Comparison of ENCODE assay signal across 8 mouse cellular contexts in genomic region chr2:180042858-180043515, GRCm38 (mm10). TPM values are rescaled to one million over a fixed set of nuclear protein-coding genes. Genes with fewer than 3 reads are reported as not detected.
A peak's percentile ranks its signal among the peaks of the same experiment; 100 is the strongest.
DNase-seq lines count a peak whose midpoint lies in the region; ATAC-seq and TF ChIP-seq lines count a peak whose summit lies in the region.

No protein-coding gene starts in this region.

- H3ac ChIP-seq in myocyte (ENCODE audit: control insufficient read depth, insufficient read length): peak overlapping the region; percentile 80

- DNase-seq in urinary bladder, adult 18-20 months (ENCODE audit: low spot score in 2 of 2): peak; percentile 14 to 49
- no peak for DNase-seq in urinary bladder, postnatal 10 days (ENCODE audit: low spot score)
- DNase-seq in cerebellum, postnatal 4 days (ENCODE audit: low spot score in 2 of 2): peak; percentile 53 to 70
- peak; percentile 59 for DNase-seq in gastrocnemius, postnatal 14 days
- DNase-seq in liver, adult 2 months (ENCODE audit: extremely low read depth, low read depth, low spot score): peak; percentile 26

- H3K9ac ChIP-seq in kidney, embryonic 14.5 days (ENCODE audit: low read depth, low read length): peak overlapping the region; percentile 95
- peak overlapping the region; percentile 97 for H3K9ac ChIP-seq in liver, adult 2 months (ENCODE audit: low read depth, low read length)
- H3K9ac ChIP-seq in stomach, embryonic 15.5 days: peak overlapping the region; percentile 85

- H3K27ac ChIP-seq in kidney, embryonic 14.5 days (ENCODE audit: low read depth, low read length): peak overlapping the region; percentile 85
- H3K27ac ChIP-seq in liver, adult 2 months (replicated peaks; ENCODE audit: insufficient read depth, low read depth, low read length): no peak overlapping the region; the same call in 1 of the 2 replicates
- peak overlapping the region; percentile 86 for H3K27ac ChIP-seq in stomach, embryonic 15.5 days

- no peak for TF ChIP-seq POLR2A in liver, adult 2 months (IDR thresholded peaks at IDR 0.05; ENCODE audit: extremely low read depth, insufficient read depth, low read length)
- TF ChIP-seq POLR2A in myocyte (IDR thresholded peaks at IDR 0.05; ENCODE audit: insufficient read length, low read depth): no peak

- no peaks in the 10 kb centered on the region for H3K27me3 ChIP-seq in kidney, embryonic 14.5 days (ENCODE audit: control insufficient read depth, insufficient read depth, low read length)
- no peaks in the 10 kb centered on the region for H3K27me3 ChIP-seq in liver, adult 2 months (ENCODE audit: control insufficient read depth, insufficient read depth, low read length)
- no peaks in the 10 kb centered on the region for H3K27me3 ChIP-seq in myocyte (ENCODE audit: control insufficient read depth, insufficient read depth, insufficient read length)
- no peaks in the 10 kb centered on the region for H3K27me3 ChIP-seq in stomach, embryonic 15.5 days (replicated peaks)

- H3K79me2 ChIP-seq in liver, adult 2 months (ENCODE audit: control insufficient read depth, insufficient read depth, low read length): peaks cover 28% of the 10 kb centered on the region
- H3K79me2 ChIP-seq in myocyte (ENCODE audit: control insufficient read depth, insufficient read depth): peaks cover 54% of the 10 kb centered on the region

- H3K4me1 ChIP-seq in kidney, embryonic 14.5 days (ENCODE audit: control insufficient read depth, insufficient read depth, low read length): peaks cover 23% of the 10 kb centered on the region
- peaks cover 10% of the 10 kb centered on the region for H3K4me1 ChIP-seq in liver, adult 2 months (ENCODE audit: control insufficient read depth, insufficient read depth, low read length)
- H3K4me1 ChIP-seq in stomach, embryonic 15.5 days: peaks cover 19% of the 10 kb centered on the region

- peak overlapping the region; percentile 99 for H3K4me3 ChIP-seq in kidney, embryonic 14.5 days (ENCODE audit: low read length)
- H3K4me3 ChIP-seq in liver, adult 2 months (ENCODE audit: insufficient read depth, low read depth, low read length): peak overlapping the region; percentile 81
- peak overlapping the region; percentile 71 for H3K4me3 ChIP-seq in myocyte
- peak overlapping the region; percentile 90 for H3K4me3 ChIP-seq in stomach, embryonic 15.5 days (replicated peaks)

- under 1% methylated on average over 65 of the region's 66 CpGs for WGBS in kidney, embryonic 14.5 days
- WGBS in liver, adult 2 months: 1% methylated on average over 65 of the region's 66 CpGs
- under 1% methylated on average over 62 of the region's 66 CpGs for WGBS in stomach, embryonic 15.5 days

- intact Hi-C loops in gastrocnemius, postnatal 14 days (cut with DNase I; ENCODE audit: low total_unique reads): no loop called here

- H3K36me3 ChIP-seq in kidney, embryonic 14.5 days (ENCODE audit: control insufficient read depth, insufficient read depth, low read length): peaks cover 13% of the 10 kb centered on the region
- peaks cover 10% of the 10 kb centered on the region for H3K36me3 ChIP-seq in liver, adult 2 months (ENCODE audit: control insufficient read depth, insufficient read depth, low read length)
- H3K36me3 ChIP-seq in myocyte (ENCODE audit: control insufficient read depth, insufficient read depth): peaks cover 10% of the 10 kb centered on the region
- peaks cover 9% of the 10 kb centered on the region for H3K36me3 ChIP-seq in stomach, embryonic 15.5 days

- peak overlapping the region; percentile 62 for H3K4me2 ChIP-seq in kidney, embryonic 14.5 days (replicated peaks; ENCODE audit: low read depth, low read length)
- H3K4me2 ChIP-seq in myocyte (ENCODE audit: low read depth): peak overlapping the region; percentile 98
- H3K4me2 ChIP-seq in stomach, embryonic 15.5 days: peak overlapping the region; percentile 97

- H3K9me3 ChIP-seq in kidney, embryonic 14.5 days (ENCODE audit: control insufficient read depth, low read length): no peaks in the 10 kb centered on the region
- no peaks in the 10 kb centered on the region for H3K9me3 ChIP-seq in stomach, embryonic 15.5 days

- TF ChIP-seq CTCF in liver, adult 2 months (IDR thresholded peaks at IDR 0.05; ENCODE audit: low read depth, low read length): no peak

- peak; percentile 75 for ATAC-seq in kidney, embryonic 14.5 days (ENCODE audit: low FRiP score, low TSS enrichment)
- no peak; the same call in 1 of the 2 replicates for ATAC-seq in stomach, embryonic 15.5 days (ENCODE audit: insufficient read depth, low FRiP score, low read depth)

TF ChIP-seq in myocyte, 11 proteins besides CTCF, POLR2A, EP300 and RAD21:
- TF ChIP-seq POLR2AphosphoS2 (IDR thresholded peaks at IDR 0.05; ENCODE audit: insufficient read length, low read depth) (no peak), MYOD1 (IDR thresholded peaks at IDR 0.05; ENCODE audit: control insufficient read depth in 1 of 3, insufficient read length in 2 of 3, low read depth in 2 of 3) (peak in 1 of 3 experiments; percentile 24), REST (IDR thresholded peaks at IDR 0.05; ENCODE audit: insufficient read depth, insufficient read length) (no peak), TCF3 (IDR thresholded peaks at IDR 0.05; ENCODE audit: insufficient read length, low read depth) (no peak), CEBPB (IDR thresholded peaks at IDR 0.05; ENCODE audit: insufficient read depth, poor library complexity, severe bottlenecking) (no peak), MYOG (IDR thresholded peaks at IDR 0.05; ENCODE audit: control insufficient read depth in 1 of 3, insufficient read depth in 1 of 3, insufficient read length in 2 of 3, low read depth in 2 of 3) (peak in 1 of 3 experiments; percentile 20), TCF12 (IDR thresholded peaks at IDR 0.05; ENCODE audit: insufficient read depth, poor library complexity, severe bottlenecking) (no peak), MAX (IDR thresholded peaks at IDR 0.05; ENCODE audit: low read depth) (no peak), USF1 (IDR thresholded peaks at IDR 0.05; ENCODE audit: low read depth) (no peak), E2F4 (IDR thresholded peaks at IDR 0.05; ENCODE audit: insufficient read depth) (no peak), SRF (IDR thresholded peaks at IDR 0.05; ENCODE audit: control insufficient read depth, insufficient read length, low read depth) (no peak)

RNA-seq across cellular contexts. Expression of gene Ss18l1, which starts 0.7 kb away (rescaled TPM):
- 1 to 10 TPM; 1.8 to 2.2 TPM for total RNA-seq in gastrocnemius, postnatal 14 days (2021)
- 3.5 and 6.9 TPM in 2 replicates for polyA plus RNA-seq in kidney, embryonic 14.5 days (2014; fragmentation: Nextera tagmentation; extraction: Ambion mirVana)
- 2.0 and 2.3 TPM in 2 replicates for total RNA-seq in liver, adult 2 months (2014; rRNA removed)
- polyA plus RNA-seq in liver, adult 2 months (2012; rRNA removed): 3.8 and 4.6 TPM in 2 replicates
- polyA plus RNA-seq in myocyte (2012; fragmentation: generic; extraction: Trizol): 1.6 TPM
- polyA plus RNA-seq in stomach, embryonic 15.5 days (2015; fragmentation: Nextera tagmentation; extraction: Ambion mirVana): 4.1 and 4.4 TPM in 2 replicates

RNA-seq across cellular contexts. Expression of gene Psma7, which starts 0.8 kb away (rescaled TPM):
- 100 to 1,000 TPM; 130 to 143 TPM for total RNA-seq in gastrocnemius, postnatal 14 days (2021)
- 713 and 771 TPM in 2 replicates for polyA plus RNA-seq in kidney, embryonic 14.5 days (2014; fragmentation: Nextera tagmentation; extraction: Ambion mirVana)
- total RNA-seq in liver, adult 2 months (2014; rRNA removed): 191 and 199 TPM in 2 replicates
- polyA plus RNA-seq in liver, adult 2 months (2012; rRNA removed): 155 and 160 TPM in 2 replicates
- polyA plus RNA-seq in myocyte (2012; fragmentation: generic; extraction: Trizol): 395 TPM
- polyA plus RNA-seq in stomach, embryonic 15.5 days (2015; fragmentation: Nextera tagmentation; extraction: Ambion mirVana): 558 and 580 TPM in 2 replicates

RNA-seq across cellular contexts. Expression of gene Lsm14b, which starts 18.2 kb away (rescaled TPM):
- 10 to 100 TPM; 43.7 to 45.0 TPM for total RNA-seq in gastrocnemius, postnatal 14 days (2021)
- 8.6 and 18.3 TPM in 2 replicates for polyA plus RNA-seq in kidney, embryonic 14.5 days (2014; fragmentation: Nextera tagmentation; extraction: Ambion mirVana)
- total RNA-seq in liver, adult 2 months (2014; rRNA removed): 15.0 and 19.3 TPM in 2 replicates
- 14.5 and 15.4 TPM in 2 replicates for polyA plus RNA-seq in liver, adult 2 months (2012; rRNA removed)
- 48.8 TPM for polyA plus RNA-seq in myocyte (2012; fragmentation: generic; extraction: Trizol)
- 6.0 and 8.1 TPM in 2 replicates for polyA plus RNA-seq in stomach, embryonic 15.5 days (2015; fragmentation: Nextera tagmentation; extraction: Ambion mirVana)

RNA-seq across cellular contexts. Expression of gene Mtg2, which starts 27.4 kb away (rescaled TPM):
- total RNA-seq in gastrocnemius, postnatal 14 days (2021): 10 to 100 TPM in 1 of 2 experiments, 1 to 10 TPM in 1; 9.5 to 10.9 TPM
- polyA plus RNA-seq in kidney, embryonic 14.5 days (2014; fragmentation: Nextera tagmentation; extraction: Ambion mirVana): 24.6 and 28.6 TPM in 2 replicates
- 19.6 and 22.4 TPM in 2 replicates for total RNA-seq in liver, adult 2 months (2014; rRNA removed)
- polyA plus RNA-seq in liver, adult 2 months (2012; rRNA removed): 15.6 and 17.8 TPM in 2 replicates
- polyA plus RNA-seq in myocyte (2012; fragmentation: generic; extraction: Trizol): 17.2 TPM
- polyA plus RNA-seq in stomach, embryonic 15.5 days (2015; fragmentation: Nextera tagmentation; extraction: Ambion mirVana): 25.2 and 25.9 TPM in 2 replicates
